Mouse (Mus musculus): ENCODE data around the gene Gm8265. TPM values are rescaled to one million over a fixed set of nuclear protein-coding genes. Genes with fewer than 3 reads are reported as not detected.
"Not testable (repeated sequence)": the region's sequence is repeated elsewhere in the genome, so short reads cannot be mapped to it uniquely, and the experiment has no call there.

Gene Gm8265
- total RNA-seq (2021), result not detected
- long read RNA-seq, experiment 1, result 0 reads
- long read RNA-seq, experiment 2, result 0 reads

DNA sequence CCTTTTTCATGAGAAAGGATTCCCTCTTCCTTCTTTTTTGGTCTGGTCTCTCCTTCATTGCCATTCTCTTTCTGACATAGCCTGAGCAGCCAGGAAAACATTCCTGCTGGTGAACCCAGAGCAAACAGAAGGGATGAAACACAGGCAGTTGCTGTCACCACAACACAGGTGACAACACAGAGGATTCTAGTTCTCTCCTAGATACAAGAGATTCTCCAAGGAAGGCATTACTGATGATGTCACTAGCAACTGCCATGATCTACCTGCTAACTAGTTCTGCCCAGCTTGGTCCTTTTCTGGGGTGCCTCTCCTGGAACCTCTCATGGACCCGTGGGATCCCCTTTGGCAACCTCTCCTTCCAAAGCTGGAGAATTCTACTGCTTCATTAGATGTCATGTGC lies at the start of gene Gm8265:
Gene Gm8265, minus strand, starts transcription at position 101 of the 400 bp plus-strand sequence.
- DNase-seq, result not testable (repeated sequence)

Other genes with a start within 250 kb of the Gm8265 start
- gene Gm3500, start 244.0 kb downstream of the Gm8265 start, total RNA-seq (2021), result under 1 TPM in 1 of 2 experiments, not detected in 1; 0.32 TPM
- gene Gm3194, start 177.6 kb downstream of the Gm8265 start, total RNA-seq (2021), result 1 to 10 TPM; 1.9 to 2.4 TPM
- gene Gm8246, start 155.2 kb downstream of the Gm8265 start, total RNA-seq (2021), result not detected
- gene Gm3187, start 148.8 kb downstream of the Gm8265 start, total RNA-seq (2021), result not detected
- 1 to 10 TPM; 2.7 to 3.1 TPM for gene Gm3488, start 131.4 kb downstream of the Gm8265 start, total RNA-seq (2021)
- not detected for gene Gm3532, start 94.5 kb downstream of the Gm8265 start, total RNA-seq (2021)
- gene Gm9603, start 54.4 kb upstream of the Gm8265 start, total RNA-seq (2021), result under 1 TPM in 1 of 2 experiments, not detected in 1; 0.14 TPM
- 1 to 10 TPM in 1 of 2 experiments, under 1 TPM in 1; 0.35 to 1.4 TPM for gene Gm3373, start 108.5 kb upstream of the Gm8265 start, total RNA-seq (2021)
- 1 to 10 TPM; 1.9 to 2.6 TPM for gene Gm3383, start 175.0 kb upstream of the Gm8265 start, total RNA-seq (2021)
- gene Gm3424, start 197.3 kb upstream of the Gm8265 start, total RNA-seq (2021), result not detected
- 1 to 10 TPM; 1.0 to 1.5 TPM for gene Gm8237, start 247.4 kb upstream of the Gm8265 start, total RNA-seq (2021)